Mouse (Mus musculus): ENCODE measurements at regions not wholly inside any gene's neighbourhood (a gene's known extent, or its start where the extent isn't known, plus 50 kb on each side); places are given as distances from the start of the nearest gene placed in this dataset.

DNA sequence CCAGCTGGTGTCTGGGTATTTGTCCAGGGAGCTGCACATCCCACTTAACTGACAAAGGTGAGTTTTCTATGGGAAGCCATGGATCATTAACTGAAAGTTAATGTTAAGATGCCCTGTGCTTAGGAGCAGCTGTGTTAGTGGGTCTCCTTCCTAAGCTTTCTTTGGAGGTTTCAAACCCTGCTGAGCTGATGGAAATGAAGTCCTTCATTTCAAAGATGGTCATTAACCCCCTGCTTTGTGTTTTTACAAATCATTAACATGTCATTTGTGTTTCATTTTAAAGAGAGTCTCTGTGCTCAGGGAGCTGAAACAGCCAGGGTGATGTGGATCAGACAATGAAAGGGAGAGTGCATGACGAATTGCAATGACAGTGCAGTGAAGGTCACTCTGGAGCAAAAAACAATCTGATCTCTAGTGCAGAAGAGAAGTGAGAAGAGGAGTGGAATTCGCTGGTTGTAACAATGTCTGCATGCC lies 441.1 kb upstream of the Cblb start:
- TF ChIP-seq CTCF (IDR thresholded peaks at IDR 0.05) (no peak), EP300 (IDR thresholded peaks at IDR 0.05) (no peak)

Measured in lung, postnatal 0 days (tissue).